Mouse (Mus musculus): ENCODE data around the gene Gstp2. TPM values are rescaled to one million over a fixed set of nuclear protein-coding genes. Genes with fewer than 3 reads are reported as not detected.

Gstp2 gene
- polyA plus RNA-seq, 1 experiment from 2014 or later = 8.0 TPM

GRCm38 (mm10) chr19:4082219-4082965, 36.6 kb upstream of the Gstp2 start:
- Histone ChIP-seq H3K27ac (replicated peaks in 1 of 2; ENCODE audit: control insufficient read depth in 1 of 2, insufficient read depth in 1 of 2, low read depth in 2 of 2, low read length in 2 of 2) (no peak overlapping the region), H3K36me3 (ENCODE audit: control insufficient read depth, insufficient read depth, low read length) (no peaks in the 10 kb centered on the region), H3K27me3 (ENCODE audit: control insufficient read depth, insufficient read depth, low read length) (0 out of 2 replicates have a peak, but pooled peaks cover 5% of the 10 kb centered on the region), H3K4me2 (ENCODE audit: low read length) (no peak overlapping the region), H3K4me3 (ENCODE audit: control insufficient read depth in 1 of 2, insufficient read depth in 1 of 2, low read depth in 1 of 2, low read length in 2 of 2) (no peak overlapping the region), H3K9me3 (ENCODE audit: control insufficient read depth, low read length) (no peaks in the 10 kb centered on the region), H3K4me1 (ENCODE audit: control insufficient read depth in 2 of 2, insufficient read depth in 2 of 2, low read length in 2 of 2) (peaks cover 5 to 6% of the 10 kb centered on the region in 2 experiments; a peak in 3 of 4 replicates), H3K9ac (ENCODE audit: low read length) (no peak overlapping the region)
- ATAC-seq (ENCODE audit: insufficient number of reproducible peaks, insufficient read depth, low FRiP score, low read depth) = no peak
- 72% methylated on average over 11 of the region's 11 CpGs for WGBS

- Histone ChIP-seq H3K27me3 (ENCODE audit: control insufficient read depth, insufficient read depth, low read length) (0 out of 2 replicates have a peak, but pooled peaks cover 5% of the 10 kb centered on the region), H3K36me3 (ENCODE audit: control insufficient read depth, insufficient read depth, low read length) (no peaks in the 10 kb centered on the region), H3K4me3 (ENCODE audit: control insufficient read depth in 1 of 2, insufficient read depth in 1 of 2, low read depth in 1 of 2, low read length in 2 of 2) (no peak within 1 kb of the TSS), H3K9ac (ENCODE audit: low read length) (no peak within 1 kb of the TSS), H3K9me3 (ENCODE audit: control insufficient read depth, low read length) (no peaks in the 10 kb centered on the region), H3K4me2 (ENCODE audit: low read length) (no peak within 1 kb of the TSS), H3K4me1 (ENCODE audit: control insufficient read depth in 2 of 2, insufficient read depth in 2 of 2, low read length in 2 of 2) (no peaks in the 10 kb centered on the region), H3K27ac (replicated peaks in 1 of 2; ENCODE audit: control insufficient read depth in 1 of 2, insufficient read depth in 1 of 2, low read depth in 2 of 2, low read length in 2 of 2) (no peak within 1 kb of the TSS)
- WGBS = 81% methylated on average over 3 of the region's 3 CpGs
- no peak for ATAC-seq (ENCODE audit: insufficient number of reproducible peaks, insufficient read depth, low FRiP score, low read depth)
Observed at GRCm38 (mm10) chr19:4081394-4081793, 35.6 kb upstream of the Gstp2 start, which contains the start of gene Cabp2. Gene Cabp2, plus strand, starts transcription at chr19:4081578.

GRCm38 (mm10) chr19:4080511-4081009, 34.7 kb upstream of the Gstp2 start:
- no peaks in the 10 kb centered on the region for H3K9me3 ChIP-seq (ENCODE audit: control insufficient read depth, low read length)
- H3K4me3 ChIP-seq (ENCODE audit: control insufficient read depth in 1 of 2, insufficient read depth in 1 of 2, low read depth in 1 of 2, low read length in 2 of 2) = no peak overlapping the region
- H3K36me3 ChIP-seq (ENCODE audit: control insufficient read depth, insufficient read depth, low read length) = no peaks in the 10 kb centered on the region
- H3K27me3 ChIP-seq (ENCODE audit: control insufficient read depth, insufficient read depth, low read length) = 0 out of 2 replicates have a peak, but pooled peaks cover 5% of the 10 kb centered on the region
- no peak overlapping the region for H3K4me2 ChIP-seq (ENCODE audit: low read length)
- H3K9ac ChIP-seq (ENCODE audit: low read length) = no peak overlapping the region
- WGBS = 53% methylated on average over 8 of the region's 8 CpGs
- no peak overlapping the region for H3K27ac ChIP-seq (replicated peaks in 1 of 2; ENCODE audit: control insufficient read depth in 1 of 2, insufficient read depth in 1 of 2, low read depth in 2 of 2, low read length in 2 of 2)
- no peaks in the 10 kb centered on the region for H3K4me1 ChIP-seq (ENCODE audit: control insufficient read depth in 2 of 2, insufficient read depth in 2 of 2, low read length in 2 of 2)
- ATAC-seq (ENCODE audit: insufficient number of reproducible peaks, insufficient read depth, low FRiP score, low read depth) = no peak

DNA sequence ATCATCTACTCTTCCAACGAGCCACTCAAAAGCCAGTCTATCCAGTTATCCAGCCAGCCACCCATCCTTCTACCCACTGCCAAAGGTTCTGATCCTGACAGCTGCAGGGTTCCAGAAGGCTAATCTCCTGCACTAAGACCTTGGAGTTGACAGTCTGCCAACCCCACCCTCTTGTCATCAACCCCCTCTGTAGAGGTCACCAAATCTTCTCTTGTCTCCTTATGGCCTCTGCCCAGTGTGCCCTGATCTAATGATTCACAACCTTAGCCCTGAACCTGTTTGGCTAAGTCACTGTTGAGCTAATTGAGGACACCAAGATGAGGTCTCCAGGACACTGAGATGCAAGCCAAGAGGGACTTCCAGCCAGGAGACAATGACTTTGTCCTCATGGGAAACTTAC, 33.8 kb upstream of the Gstp2 start:
- 60% methylated on average over 1 of the region's 1 CpGs for WGBS

DNA sequence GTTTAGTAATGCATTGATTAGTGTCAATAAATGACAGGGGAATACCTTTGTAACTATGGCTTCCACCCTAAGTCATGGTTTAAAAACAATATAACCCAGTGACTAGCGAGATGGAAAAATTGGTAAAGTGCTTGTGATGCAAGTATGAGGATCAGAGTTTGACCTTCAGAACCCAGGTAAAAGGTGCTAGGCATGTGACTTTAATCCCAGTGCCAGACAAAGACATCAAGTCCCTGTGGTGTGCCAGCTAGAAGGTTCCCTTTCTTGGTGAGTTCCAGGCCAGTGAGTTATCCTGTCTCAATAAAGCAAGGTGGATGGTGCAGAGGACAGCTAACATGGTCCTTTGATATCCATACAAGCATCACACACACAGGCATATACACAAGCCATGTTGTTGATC, 29.7 kb upstream of the Gstp2 start:
- no peak overlapping the region for H3K4me3 ChIP-seq (ENCODE audit: control insufficient read depth in 1 of 2, insufficient read depth in 1 of 2, low read depth in 1 of 2, low read length in 2 of 2)

More for the DNA sequence above, 33.8 kb upstream of the Gstp2 start:
- ATAC-seq (ENCODE audit: insufficient number of reproducible peaks, insufficient read depth, low FRiP score, low read depth) = no peak
- Histone ChIP-seq H3K4me2 (ENCODE audit: low read length) (no peak overlapping the region), H3K9ac (ENCODE audit: low read length) (no peak overlapping the region), H3K4me1 (ENCODE audit: control insufficient read depth in 2 of 2, insufficient read depth in 2 of 2, low read length in 2 of 2) (no peaks in the 10 kb centered on the region), H3K4me3 (ENCODE audit: control insufficient read depth in 1 of 2, insufficient read depth in 1 of 2, low read depth in 1 of 2, low read length in 2 of 2) (no peak overlapping the region), H3K27me3 (ENCODE audit: control insufficient read depth, insufficient read depth, low read length) (0 out of 2 replicates have a peak, but pooled peaks cover 5% of the 10 kb centered on the region), H3K36me3 (ENCODE audit: control insufficient read depth, insufficient read depth, low read length) (no peaks in the 10 kb centered on the region), H3K9me3 (ENCODE audit: control insufficient read depth, low read length) (no peaks in the 10 kb centered on the region), H3K27ac (replicated peaks in 1 of 2; ENCODE audit: control insufficient read depth in 1 of 2, insufficient read depth in 1 of 2, low read depth in 2 of 2, low read length in 2 of 2) (no peak overlapping the region)

DNA sequence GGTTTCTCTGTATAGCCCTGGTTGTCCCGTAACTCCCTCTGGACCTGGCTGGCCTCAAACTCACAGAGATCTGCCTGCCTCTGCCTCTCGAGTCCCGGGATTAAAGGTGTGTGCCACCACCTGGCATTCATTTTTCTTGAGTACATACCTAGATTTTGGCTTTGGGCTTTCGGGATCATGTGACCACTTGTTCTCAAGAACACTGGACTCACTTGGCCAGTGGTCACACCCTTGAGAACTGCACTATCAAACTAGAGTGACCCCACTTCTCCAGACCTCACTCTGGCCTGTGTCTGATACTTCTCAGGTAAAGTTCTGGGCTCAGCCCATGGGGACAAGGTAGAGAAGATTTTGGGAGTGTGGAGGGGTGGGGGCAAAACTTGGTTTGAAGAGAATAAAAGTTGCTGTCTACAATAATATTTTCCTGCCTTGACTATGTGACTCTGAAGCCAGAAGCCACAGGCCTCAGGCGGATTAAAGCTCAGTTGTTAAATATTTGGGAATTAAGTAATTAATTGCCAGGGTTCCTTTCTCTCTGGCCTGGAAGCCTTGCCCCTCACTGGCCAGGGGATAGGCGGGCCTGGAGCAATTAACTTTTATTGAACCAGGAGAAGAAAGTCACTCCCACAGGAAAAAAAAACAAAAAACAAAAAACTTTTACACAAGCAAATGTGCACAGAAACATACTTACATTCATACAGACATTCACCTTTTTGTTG, 27.0 kb upstream of the Gstp2 start:
- WGBS = 82% methylated on average over 6 of the region's 6 CpGs
- H3K9ac ChIP-seq (ENCODE audit: low read length) = no peak overlapping the region

More for the DNA sequence above, 29.7 kb upstream of the Gstp2 start:
- Histone ChIP-seq H3K4me1 (ENCODE audit: control insufficient read depth in 2 of 2, insufficient read depth in 2 of 2, low read length in 2 of 2) (no peaks in the 10 kb centered on the region), H3K9me3 (ENCODE audit: control insufficient read depth, low read length) (no peaks in the 10 kb centered on the region), H3K36me3 (ENCODE audit: control insufficient read depth, insufficient read depth, low read length) (no peaks in the 10 kb centered on the region), H3K27me3 (ENCODE audit: control insufficient read depth, insufficient read depth, low read length) (no peaks in the 10 kb centered on the region), H3K4me2 (ENCODE audit: low read length) (no peak overlapping the region), H3K9ac (ENCODE audit: low read length) (no peak overlapping the region), H3K27ac (replicated peaks in 1 of 2; ENCODE audit: control insufficient read depth in 1 of 2, insufficient read depth in 1 of 2, low read depth in 2 of 2, low read length in 2 of 2) (no peak overlapping the region)
- WGBS = 88% methylated on average over 1 of the region's 1 CpGs
- no peak for ATAC-seq (ENCODE audit: insufficient number of reproducible peaks, insufficient read depth, low FRiP score, low read depth)

DNA sequence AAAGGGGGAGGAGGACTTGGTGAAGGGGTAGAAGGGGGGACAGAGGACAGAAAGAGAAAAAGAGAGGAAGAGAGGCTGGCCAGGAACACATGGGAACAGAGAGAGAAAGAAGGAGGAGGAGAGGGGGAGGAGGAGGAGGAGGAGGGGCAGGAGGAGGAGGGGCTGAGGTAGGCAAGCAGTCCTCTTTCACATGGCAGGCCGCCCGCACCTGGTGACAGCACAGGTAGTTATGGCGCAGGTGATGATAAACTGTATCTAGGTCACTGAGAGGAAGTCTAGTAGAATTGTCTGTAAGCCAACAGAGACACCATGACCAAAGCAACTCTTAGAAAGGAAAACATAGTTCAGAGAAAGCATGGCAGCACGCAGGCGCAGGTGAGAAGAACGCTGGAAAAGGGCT, 25.6 kb upstream of the Gstp2 start:
- Histone ChIP-seq H3K36me3 (ENCODE audit: control insufficient read depth, insufficient read depth, low read length) (no peaks in the 10 kb centered on the region), H3K4me3 (ENCODE audit: control insufficient read depth in 1 of 2, insufficient read depth in 1 of 2, low read depth in 1 of 2, low read length in 2 of 2) (no peak overlapping the region), H3K9ac (ENCODE audit: low read length) (no peak overlapping the region), H3K4me2 (ENCODE audit: low read length) (no peak overlapping the region), H3K27me3 (ENCODE audit: control insufficient read depth, insufficient read depth, low read length) (no peaks in the 10 kb centered on the region), H3K9me3 (ENCODE audit: control insufficient read depth, low read length) (no peaks in the 10 kb centered on the region), H3K27ac (replicated peaks in 1 of 2; ENCODE audit: control insufficient read depth in 1 of 2, insufficient read depth in 1 of 2, low read depth in 2 of 2, low read length in 2 of 2) (no peak overlapping the region), H3K4me1 (ENCODE audit: control insufficient read depth in 2 of 2, insufficient read depth in 2 of 2, low read length in 2 of 2) (no peaks in the 10 kb centered on the region)
- ATAC-seq (ENCODE audit: insufficient number of reproducible peaks, insufficient read depth, low FRiP score, low read depth) = no peak
- 91% methylated on average over 6 of the region's 6 CpGs for whole genome bisulfite sequencing

More for the DNA sequence above, 27.0 kb upstream of the Gstp2 start:
- no peak overlapping the region for H3K4me2 ChIP-seq (ENCODE audit: low read length)
- H3K27me3 ChIP-seq (ENCODE audit: control insufficient read depth, insufficient read depth, low read length) = no peaks in the 10 kb centered on the region
- H3K4me3 ChIP-seq (ENCODE audit: control insufficient read depth in 1 of 2, insufficient read depth in 1 of 2, low read depth in 1 of 2, low read length in 2 of 2) = no peak overlapping the region
- no peak overlapping the region for H3K27ac ChIP-seq (replicated peaks in 1 of 2; ENCODE audit: control insufficient read depth in 1 of 2, insufficient read depth in 1 of 2, low read depth in 2 of 2, low read length in 2 of 2)
- no peaks in the 10 kb centered on the region for H3K4me1 ChIP-seq (ENCODE audit: control insufficient read depth in 2 of 2, insufficient read depth in 2 of 2, low read length in 2 of 2)
- no peaks in the 10 kb centered on the region for H3K9me3 ChIP-seq (ENCODE audit: control insufficient read depth, low read length)
- no peaks in the 10 kb centered on the region for H3K36me3 ChIP-seq (ENCODE audit: control insufficient read depth, insufficient read depth, low read length)
- ATAC-seq (ENCODE audit: insufficient number of reproducible peaks, insufficient read depth, low FRiP score, low read depth) = no peak
